Mouse (Mus musculus) testis, adult 2 months (tissue): ENCODE measurements around the gene Grik3. TPM values are rescaled to one million over a fixed set of nuclear protein-coding genes. Genes with fewer than 3 reads are reported as not detected.

Experiments used
- H3K27ac ChIP-seq: fragments of 200-500 bp; 2 replicates; pipeline ENCODE4 v1.5.1; 2012; ENCODE audit warnings: low read depth, low read length; ENCODE audit not compliant: control insufficient read depth, insufficient read depth
- H3K27me3 ChIP-seq: fragments of 200-500 bp; 2 replicates; pipeline ENCODE4 v1.6.1; 2012; ENCODE audit warnings: mild to moderate bottlenecking, low read length, moderate library complexity; ENCODE audit not compliant: control insufficient read depth, insufficient read depth
- H3K36me3 ChIP-seq: fragments of 200-500 bp; 2 replicates; pipeline ENCODE4 v1.6.1; 2012; ENCODE audit warnings: mild to moderate bottlenecking, low read length; ENCODE audit not compliant: control insufficient read depth, insufficient read depth
- H3K4me1 ChIP-seq: fragments of 200-500 bp; 2 replicates; pipeline ENCODE4 v1.6.1; 2012; ENCODE audit warnings: low read length; ENCODE audit not compliant: control insufficient read depth, insufficient read depth
- H3K4me3 ChIP-seq: fragments of 200-500 bp; 2 replicates; pipeline ENCODE4 v1.5.1; 2012; ENCODE audit warnings: low read depth, mild to moderate bottlenecking, low read length, moderate library complexity, mixed read lengths; ENCODE audit not compliant: control insufficient read depth
- CTCF ChIP-seq: fragments of 200-500 bp; IDR thresholded peaks from 2 replicates; pipeline ENCODE4 v1.5.1; 2012; ENCODE audit warnings: low read depth, mild to moderate bottlenecking, inconsistent platforms, low read length, moderate library complexity; ENCODE audit not compliant: control insufficient read depth, insufficient read depth, insufficient replicate concordance
- POLR2A ChIP-seq: fragments of 200-500 bp; IDR thresholded peaks from 2 replicates; pipeline ENCODE4 v1.6.1; 2012; ENCODE audit warnings: low read depth, mild to moderate bottlenecking, inconsistent platforms, low read length, moderate library complexity; ENCODE audit not compliant: control insufficient read depth
- polyA plus RNA-seq: library from polyadenylated mRNA; depleted of rRNA; stranded (reverse); fragments of >200 nt; gene quantifications from 2 replicates; pipeline ENCODE4 v1.2.3, GENCODE M21; 2012

Gene Grik3
- polyA plus RNA-seq, 1 experiment, result 0.38 TPM

DNA sequence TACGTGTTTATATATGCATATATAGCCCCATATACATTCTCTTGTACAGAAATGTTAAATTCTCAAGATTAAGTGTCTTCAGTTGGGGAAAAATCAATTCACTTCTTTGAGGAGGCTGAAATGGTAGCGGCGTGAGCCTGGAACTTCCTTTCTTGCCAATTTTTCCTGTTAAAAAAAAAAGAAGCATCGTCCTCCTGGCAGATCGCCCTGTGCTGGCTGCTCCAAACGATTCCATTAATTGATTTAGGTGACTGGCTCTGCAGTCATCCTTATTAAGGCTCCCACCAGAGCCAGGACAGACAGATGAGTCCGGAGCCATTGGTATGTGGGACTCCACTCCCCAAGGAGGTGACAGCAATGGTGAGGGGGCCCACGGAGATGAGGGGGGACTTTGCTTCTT, 209.8 kb downstream of the Grik3 start:
- Histone ChIP-seq H3K4me1 (no peaks in the 10 kb centered on the region), H3K27ac (no peak overlapping the region), H3K4me3 (no peak overlapping the region), H3K36me3 (no peaks in the 10 kb centered on the region), H3K27me3 (no peaks in the 10 kb centered on the region)
- no peak for TF ChIP-seq CTCF
- TF ChIP-seq POLR2A, result no peak

DNA sequence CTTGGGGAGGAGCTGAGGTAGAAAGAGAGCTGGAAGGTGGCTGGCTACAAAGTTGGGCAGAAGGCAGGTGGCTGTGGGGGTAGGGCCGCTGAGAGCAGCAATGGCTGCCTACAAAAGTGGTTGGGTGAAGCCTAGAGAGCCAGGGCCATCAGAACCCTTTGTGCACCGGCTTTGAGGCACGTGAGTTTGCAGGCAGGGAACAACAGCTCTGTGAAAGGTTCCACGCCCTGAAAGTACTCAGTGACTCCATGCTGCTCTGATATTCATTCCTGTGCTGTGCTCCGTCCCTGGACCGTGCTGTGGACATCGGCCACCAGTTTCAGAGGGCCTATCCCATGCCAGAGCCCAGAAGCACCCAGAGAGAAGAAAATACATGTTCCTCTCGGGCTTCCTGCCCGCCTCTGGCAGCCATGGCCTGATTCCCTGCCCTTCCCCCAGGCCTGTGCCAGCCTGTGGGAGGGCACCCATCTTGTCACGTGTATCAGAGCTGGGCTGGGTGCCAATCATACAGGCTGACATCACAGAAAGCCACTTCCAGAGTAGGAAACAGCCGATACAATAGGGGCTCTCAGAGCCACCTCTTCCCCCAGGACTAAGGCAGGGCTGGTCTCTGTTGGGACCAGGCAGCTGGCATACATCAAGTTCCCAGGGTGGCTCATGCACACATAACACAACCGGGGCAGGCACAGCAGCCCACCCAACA, 212.3 kb downstream of the Grik3 start:
- TF ChIP-seq CTCF (no peak), POLR2A (no peak)
- Histone ChIP-seq H3K27me3 (no peaks in the 10 kb centered on the region), H3K4me3 (no peak overlapping the region), H3K27ac (no peak overlapping the region), H3K4me1 (no peaks in the 10 kb centered on the region), H3K36me3 (no peaks in the 10 kb centered on the region)

DNA sequence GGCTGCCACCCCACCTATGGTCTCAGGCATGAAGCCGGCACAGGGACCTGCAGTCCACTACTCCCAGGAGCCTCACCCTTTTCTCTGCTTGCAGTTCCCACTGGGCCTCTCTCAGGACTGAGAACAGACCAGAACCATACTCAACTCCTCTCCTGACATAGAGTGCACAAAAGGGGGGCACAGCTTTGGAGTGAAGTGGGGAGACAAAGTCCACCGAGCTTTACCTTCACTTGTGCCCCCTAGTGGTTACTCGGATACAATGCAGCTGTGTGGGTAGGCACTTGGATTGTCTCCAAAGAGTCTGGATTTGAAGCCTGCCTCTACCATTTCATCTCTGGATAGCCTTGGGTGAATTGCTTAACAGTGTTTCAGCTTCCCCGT, 212.8 kb downstream of the Grik3 start:
- Histone ChIP-seq H3K4me3 (no peak overlapping the region), H3K27me3 (no peaks in the 10 kb centered on the region), H3K27ac (no peak overlapping the region), H3K4me1 (no peaks in the 10 kb centered on the region), H3K36me3 (no peaks in the 10 kb centered on the region)
- TF ChIP-seq CTCF, result peak; percentile 32; the same call in 1 of the 2 replicates
- no peak for TF ChIP-seq POLR2A

DNA sequence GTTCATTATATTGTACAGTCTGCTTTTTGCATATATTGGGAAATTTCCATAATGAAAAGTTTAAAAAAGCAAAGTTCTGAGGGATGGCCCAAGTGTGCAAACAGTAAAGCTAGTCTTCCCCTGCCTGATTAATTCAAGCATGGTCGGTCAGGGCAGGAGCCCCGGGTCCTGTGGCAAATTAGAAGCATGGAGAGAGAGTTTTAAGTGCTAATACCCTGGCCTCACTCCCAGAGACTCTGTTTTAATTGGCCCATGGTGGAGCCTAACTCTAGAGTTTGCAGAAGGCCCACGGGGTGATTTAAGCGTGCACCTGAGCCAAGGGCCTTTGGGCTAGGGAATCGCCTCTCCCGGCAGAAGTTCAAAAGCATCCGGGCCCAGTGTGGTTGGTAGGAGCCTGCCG, 215.2 kb downstream of the Grik3 start:
- TF ChIP-seq CTCF (no peak), POLR2A (no peak)
- H3K4me1 ChIP-seq, result no peaks in the 10 kb centered on the region
- H3K27ac ChIP-seq, result no peak overlapping the region
- H3K27me3 ChIP-seq, result no peaks in the 10 kb centered on the region
- no peaks in the 10 kb centered on the region for H3K36me3 ChIP-seq
- H3K4me3 ChIP-seq, result no peak overlapping the region

DNA sequence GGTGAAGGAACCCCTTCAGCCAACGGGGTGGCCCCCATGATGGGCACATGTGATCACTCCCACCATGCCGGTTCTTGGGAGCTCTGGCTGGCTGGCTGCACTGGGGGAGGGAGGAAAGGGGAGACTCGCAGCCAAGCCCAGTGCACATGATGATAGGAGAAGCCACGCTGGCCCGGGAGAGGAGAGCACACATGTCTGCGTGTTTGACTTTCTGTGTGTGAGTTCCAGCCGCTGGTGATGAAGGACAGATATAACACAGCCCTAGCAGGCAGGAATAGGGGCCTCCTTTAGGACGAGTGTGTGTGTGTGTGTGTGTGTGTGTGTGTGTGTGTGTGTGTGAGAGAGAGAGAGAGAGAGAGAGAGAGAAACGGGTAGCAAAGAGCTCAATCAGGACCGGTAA, 219.2 kb downstream of the Grik3 start:
- no peaks in the 10 kb centered on the region for H3K4me1 ChIP-seq
- no peaks in the 10 kb centered on the region for H3K36me3 ChIP-seq
- H3K27me3 ChIP-seq, result no peaks in the 10 kb centered on the region
- TF ChIP-seq POLR2A, result no peak
- no peak for TF ChIP-seq CTCF
- no peak overlapping the region for H3K27ac ChIP-seq
- no peak overlapping the region for H3K4me3 ChIP-seq

DNA sequence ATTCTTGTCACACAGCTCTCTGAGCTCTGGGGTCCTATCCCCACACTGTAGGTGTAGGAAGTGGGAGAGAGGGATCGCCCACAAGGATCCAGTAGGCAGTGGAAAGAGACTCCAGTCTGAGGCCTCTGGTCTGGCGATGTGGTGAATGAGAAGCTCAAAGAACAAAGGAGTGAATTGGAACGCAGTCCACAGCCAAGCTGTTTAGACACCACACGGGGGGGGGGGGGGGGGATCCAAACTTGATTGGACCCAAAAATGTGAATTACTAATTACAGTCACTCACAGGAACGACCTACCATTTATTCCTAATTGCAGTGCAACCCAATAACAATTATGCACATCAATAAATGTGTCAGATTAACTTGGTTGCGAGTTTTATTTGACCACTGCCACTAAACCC, 227.4 kb downstream of the Grik3 start:
- no peak for TF ChIP-seq POLR2A
- TF ChIP-seq CTCF, result no peak
- Histone ChIP-seq H3K36me3 (no peaks in the 10 kb centered on the region), H3K27ac (no peak overlapping the region), H3K4me3 (no peak overlapping the region), H3K27me3 (no peaks in the 10 kb centered on the region), H3K4me1 (peaks cover 3% of the 10 kb centered on the region; the same call in 1 of the 2 replicates)

DNA sequence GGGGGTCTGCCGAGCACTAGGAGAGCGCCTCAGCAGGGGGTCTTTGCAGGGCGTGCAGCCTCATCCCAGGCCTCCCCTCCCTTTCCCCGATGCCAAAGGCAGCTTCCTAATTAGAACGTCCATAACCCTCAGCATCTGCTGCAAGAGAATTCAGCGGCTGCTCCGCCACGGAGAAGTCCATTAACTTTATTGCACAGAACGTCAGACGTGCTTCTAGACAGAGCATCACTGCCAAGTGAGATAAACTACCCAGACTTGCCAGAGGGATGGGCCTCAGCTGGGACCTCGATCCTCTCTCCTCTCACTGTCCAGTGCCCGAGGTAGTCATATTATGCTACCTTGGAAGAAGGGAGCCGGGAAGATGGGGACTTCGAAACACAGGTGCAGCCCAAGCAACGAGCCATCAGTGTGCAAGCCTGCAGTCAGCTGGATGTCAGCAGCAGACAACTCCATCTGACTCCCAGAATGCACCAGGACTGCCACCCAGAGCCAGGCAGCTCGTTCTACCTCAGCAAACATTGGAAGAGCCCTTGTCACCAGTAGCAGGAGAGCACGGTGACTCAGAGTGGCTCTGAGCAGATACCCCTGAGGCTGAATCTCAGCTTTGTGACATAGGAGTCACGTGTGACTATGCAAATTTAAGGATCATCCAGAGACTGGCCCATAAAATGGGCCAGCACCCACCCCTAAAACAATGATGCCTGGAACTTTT, 228.1 kb downstream of the Grik3 start:
- TF ChIP-seq CTCF (no peak), POLR2A (no peak)
- H3K4me1 ChIP-seq, result peaks cover 3% of the 10 kb centered on the region; the same call in 1 of the 2 replicates
- H3K27me3 ChIP-seq, result no peaks in the 10 kb centered on the region
- no peak overlapping the region for H3K4me3 ChIP-seq
- no peaks in the 10 kb centered on the region for H3K36me3 ChIP-seq
- no peak overlapping the region for H3K27ac ChIP-seq
